Mouse (Mus musculus) cerebellum, adult 11-12 months (tissue): ENCODE measurements around the gene Gm867.

ENCODE experiments used
- DNase-seq: peaks from one replicate; pipeline ENCODE4 v3.0.0; 2022

The Gm867 gene

DNA sequence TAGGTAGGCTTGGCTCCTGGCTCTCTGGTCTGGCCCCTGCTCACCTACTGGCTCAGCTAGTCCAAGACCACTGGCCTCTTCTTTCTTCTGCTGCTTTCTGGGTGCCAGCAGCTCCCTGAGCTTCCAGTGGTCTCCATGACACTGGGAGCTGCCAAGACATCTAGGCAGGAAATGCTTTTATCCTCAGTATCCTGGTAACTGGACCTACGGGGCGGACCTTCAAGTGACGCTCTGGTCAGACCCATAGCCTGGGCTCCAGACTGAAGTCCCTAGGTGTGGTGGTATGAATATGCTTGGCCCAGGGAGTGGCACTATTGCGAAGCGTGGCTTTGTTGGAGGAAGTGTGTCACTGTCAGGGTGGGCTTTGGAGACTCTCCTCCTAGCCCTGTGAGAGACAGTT, at the start of gene Gm867:
Gene Gm867 (minus strand): TSS at position 153 of the 400 bp plus-strand sequence.
- DNase-seq = no peak

DNA sequence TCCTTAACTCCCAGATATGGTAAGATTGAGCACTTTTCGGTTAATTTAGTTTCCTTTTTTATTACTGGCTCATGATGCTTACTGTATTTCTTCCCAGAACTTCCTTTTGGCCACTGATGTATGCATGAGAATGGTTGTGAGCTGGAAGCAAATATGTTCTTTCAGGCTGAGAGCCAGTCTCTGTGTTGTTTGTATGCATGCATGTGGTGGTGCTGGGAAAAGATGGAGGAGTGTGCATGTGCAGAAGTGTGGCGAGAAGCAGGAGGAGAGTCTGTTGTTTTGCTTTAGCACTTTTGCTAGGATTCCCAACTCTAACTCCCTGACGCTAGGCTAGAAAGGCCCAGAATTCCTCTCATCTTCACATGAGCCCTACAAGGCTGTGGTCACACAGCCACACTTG, 39.0 kb upstream of the Gm867 start:
- DNase-seq = no peak

DNA sequence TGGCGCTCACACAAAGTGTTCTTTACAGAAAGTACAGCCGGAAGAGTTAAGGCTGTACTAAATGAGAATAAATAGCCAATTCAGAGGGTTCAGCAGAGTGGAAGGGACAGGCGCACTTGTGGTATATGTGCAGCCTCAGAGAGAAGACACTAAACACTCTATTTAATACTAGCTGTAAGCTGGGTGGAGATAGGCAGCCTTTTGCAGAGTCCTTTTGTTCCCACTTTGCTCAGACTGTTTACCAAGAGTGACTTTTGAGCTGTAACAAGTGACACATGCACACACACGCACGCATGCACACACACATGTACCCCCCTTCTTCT, 38.3 kb upstream of the Gm867 start:
- DNase-seq = no peak

DNA sequence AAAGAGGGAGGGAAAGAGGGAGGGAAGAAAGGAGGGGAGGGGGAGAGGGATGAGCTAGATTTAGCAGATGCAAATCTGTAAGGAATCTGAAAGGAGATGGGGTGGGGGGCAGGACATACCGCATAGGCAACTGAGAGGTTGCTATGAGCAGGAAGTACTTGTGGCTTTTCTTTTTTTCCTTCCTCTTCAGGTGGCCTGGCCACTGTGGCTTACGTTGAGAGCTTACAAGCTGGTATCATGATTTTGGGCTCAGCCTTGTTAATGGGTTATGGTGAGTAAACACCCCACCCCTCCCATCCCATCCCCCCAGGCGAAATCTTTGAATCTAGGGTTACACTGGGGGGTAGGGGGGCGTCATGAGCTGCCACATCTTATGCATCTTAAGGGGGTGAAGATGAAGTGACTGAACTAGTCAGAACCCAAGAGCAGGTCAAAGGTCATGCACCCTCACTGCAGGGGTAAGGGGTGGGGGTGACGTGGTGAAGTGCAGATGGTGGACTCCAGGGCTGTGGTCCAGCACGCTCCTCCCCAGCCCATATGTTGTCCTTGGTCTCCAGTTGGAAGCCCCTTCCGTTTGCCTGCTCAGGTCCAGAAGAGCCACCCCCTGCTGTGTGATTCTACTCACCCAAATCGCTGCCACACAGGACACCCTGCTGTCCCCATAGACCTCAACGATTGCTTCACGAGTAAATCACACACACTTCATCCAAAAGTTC, 37.8 kb upstream of the Gm867 start:
- DNase-seq = no peak

DNA sequence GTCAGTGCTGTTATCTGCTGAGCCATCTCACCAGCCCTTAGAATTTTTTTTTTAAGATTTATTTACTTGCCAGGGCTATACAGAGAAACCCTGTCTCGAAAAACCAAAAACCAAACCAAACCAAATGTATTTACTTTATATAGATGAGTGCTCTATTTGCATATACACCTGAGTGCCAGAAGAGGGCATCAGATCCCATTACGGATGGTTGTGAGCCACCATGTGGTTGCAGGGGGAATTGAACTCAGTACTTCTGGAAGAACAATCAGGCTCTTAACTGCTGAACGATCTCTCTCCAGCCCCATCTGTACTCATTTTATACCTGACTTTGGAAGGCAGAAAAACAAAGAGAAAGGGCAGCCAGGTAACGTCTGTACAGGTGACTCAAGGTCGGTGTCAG, 34.7 kb upstream of the Gm867 start:
- DNase-seq = no peak

DNA sequence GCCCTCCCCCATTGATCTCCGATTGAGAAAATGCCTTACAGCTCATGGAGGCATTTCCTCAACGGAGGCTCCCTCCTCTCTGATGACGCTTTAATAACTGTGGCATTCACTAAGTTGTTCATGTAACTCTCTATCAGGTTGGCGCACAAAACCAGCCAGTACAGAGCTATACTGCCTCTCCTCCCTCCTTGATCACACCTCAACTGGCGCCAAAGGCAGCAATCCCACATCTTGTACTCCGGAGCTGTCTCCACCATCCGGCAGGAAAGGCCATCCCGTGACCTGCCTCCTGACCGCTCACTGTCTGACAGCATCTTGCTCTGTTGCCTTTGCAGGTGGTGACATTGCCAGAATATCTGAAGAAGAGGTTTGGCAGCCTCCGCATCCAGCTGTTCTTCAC, 33.4 kb upstream of the Gm867 start:
- no peak for DNase-seq

DNA sequence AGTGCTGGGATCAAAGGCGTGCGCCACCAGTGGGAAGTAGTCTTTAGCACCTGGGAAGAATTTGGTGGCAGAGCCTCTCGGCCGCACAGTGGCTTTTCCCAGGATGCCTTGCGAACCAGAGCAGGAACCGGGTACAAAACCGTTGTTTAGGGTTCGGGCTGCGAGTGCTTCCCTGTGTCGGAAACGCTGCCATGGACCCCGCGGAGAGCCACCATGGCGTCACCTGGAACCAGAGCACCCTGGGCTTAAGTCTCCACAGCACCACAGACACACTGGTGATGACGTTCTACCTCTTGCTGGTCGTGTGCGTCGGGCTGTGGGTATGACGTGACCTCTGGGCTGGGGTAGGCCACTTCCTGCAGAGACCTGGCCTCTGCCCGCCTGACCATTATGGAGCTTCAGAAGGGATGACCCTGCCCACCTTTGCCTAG, 13.9 kb upstream of the Gm867 start, which contains the start of gene Gm5134:
Gene Gm5134 (plus strand): TSS at position 134 of the 431 bp plus-strand sequence.
- no peak for DNase-seq

DNA sequence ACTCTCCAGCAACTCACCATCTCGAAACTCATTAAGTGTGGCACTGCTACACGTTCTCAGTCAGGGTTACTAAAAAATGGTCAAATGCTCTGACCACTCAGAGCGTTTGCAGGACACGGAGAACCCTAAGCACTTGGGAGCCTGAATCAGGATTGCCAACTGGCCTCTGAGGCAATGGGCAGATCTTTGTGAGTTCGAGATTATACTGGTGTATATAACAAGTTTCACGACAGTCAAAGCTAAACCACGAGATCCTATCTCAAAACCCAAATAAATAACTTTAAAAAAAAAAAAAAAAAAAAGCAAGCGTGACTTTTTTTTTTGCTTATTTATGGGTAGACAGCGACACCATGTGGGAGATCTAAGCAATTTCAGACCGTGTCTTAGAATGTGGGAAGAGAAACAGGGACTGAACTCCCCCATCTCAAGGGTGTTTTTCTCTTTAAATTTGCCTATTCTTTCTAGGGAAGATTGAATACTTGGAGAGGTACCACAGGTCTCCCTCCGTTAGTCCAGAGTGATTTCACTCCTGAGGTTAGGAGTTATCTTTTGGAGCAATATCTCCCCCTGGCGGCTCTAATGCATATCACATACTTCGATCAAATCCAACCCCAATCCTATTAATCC, 11.1 kb upstream of the Gm867 start:
- DNase-seq = no peak

DNA sequence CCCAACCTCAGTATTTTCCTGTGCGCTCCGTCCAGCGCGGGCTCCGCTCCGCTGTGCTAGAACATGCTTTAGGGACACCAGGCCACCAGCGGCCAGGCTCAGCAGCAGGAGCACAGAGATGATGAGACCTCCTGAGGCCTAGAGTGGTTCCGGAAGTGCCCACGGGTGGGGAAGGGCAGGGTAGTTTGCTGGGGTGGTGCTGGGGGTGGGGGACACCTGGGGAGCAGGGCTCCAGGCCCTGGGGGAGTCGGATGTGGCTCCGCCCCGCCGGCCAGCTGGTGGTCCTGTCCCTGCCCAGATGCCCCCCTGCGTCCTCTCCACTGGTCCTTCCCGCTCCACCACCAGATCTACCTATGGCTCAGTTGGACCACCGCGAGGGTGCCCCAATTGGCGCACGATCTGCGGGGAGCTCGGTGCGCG, 10.3 kb upstream of the Gm867 start:
- DNase-seq = no peak

DNA sequence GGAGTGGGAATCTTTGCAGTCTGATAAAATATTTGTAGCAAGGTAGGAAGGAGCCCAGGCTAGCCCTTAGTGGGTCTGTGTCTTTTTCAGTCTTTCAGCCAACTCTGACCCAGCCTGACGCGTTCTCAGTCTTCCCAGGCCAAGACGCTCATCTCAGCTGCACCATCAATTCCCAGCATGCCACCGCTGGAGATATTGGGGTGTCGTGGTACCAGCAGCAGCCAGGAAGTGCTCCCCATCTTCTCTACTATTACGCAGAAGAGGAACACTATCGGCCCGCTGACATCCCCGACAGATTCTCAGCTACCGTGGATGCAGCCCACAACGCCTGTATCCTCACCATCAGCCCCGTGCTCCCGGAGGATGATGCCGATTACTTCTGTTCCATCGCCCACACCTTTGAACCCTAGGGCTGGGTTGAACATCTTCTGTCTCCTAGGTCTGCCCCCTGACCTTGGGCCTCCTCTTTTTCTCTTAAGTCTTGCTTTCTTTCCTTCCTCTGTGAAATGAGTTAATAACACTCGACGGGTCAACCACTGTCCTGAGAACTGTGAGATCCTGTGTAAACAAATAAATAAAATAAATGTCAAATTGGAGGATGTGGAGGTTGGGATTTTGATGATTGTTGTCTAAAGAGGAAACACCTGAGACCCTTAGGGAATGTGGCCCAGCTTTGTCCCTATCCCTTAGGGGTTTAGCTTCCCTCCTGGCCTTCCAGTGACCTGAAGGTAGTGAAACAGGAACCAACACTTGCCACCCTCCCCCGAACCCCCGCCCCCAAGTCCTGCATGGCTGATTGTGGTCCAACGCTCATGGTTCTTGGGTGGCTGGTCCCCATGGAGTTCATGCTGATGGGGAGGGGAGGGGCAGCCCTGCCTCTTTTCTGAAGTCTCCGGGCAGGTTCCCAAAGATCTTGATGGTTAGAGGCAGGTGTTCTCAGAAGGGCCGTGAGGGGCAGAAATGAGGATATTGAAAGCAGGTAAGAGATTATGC, 8.9 kb upstream of the Gm867 start:
- no peak for DNase-seq

DNA sequence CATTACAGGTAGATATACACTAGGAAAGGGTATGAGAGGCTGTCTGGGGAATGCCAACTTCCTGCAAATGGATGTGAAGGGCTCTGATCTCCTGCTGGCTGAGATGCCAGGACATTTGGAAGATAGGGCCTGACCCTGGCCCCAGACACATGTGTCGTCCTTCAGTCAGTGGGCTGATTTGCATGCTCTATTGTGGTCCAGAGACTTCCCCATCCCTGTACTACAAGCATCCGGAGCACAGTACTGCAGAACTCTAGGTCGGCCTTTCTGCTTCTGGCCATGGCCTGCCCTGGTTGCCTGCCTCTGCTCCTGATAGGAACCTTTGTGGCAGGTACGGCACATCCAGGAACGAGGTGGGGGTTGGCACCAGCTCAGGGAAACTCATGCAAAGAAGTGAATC, 7.6 kb upstream of the Gm867 start:
- DNase-seq = no peak

DNA sequence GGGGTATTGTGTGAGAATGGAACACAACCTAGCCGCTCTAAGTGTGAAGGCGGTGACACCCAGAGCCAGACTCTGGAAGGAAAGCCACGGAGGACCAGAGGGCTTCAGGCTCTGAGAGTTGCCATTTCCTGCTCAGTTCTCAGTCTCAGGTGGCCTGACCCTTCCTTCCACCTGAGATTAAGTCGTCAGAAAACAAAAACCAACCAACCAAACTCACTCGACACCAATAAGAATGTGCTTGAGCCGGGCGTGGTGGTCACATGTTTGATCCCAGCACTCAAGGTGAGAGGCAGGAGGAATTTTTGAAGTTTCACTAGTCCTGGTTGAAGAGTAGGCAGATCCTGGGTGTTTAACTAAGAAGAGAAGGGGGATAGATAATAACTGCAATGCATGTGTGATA, 5.4 kb upstream of the Gm867 start:
- DNase-seq = no peak

DNA sequence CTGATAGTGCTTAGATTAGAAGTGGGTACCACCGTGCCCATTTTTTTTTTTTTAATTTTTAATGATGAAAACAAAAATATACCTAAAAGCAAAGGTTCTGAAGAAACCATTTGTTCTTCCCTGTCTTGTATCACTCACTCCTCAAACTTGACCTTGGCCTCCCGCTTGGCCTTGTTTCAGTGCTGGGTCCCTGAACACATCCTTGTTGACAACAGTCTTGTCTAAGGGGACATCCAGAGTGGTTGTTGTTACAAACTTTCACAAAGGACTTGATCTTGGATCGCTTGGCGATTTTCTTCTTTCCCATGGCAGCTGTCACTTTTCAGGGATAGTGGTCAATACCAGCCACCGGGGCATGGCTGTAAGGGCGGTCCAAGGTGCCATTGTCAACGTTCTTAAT, 4.7 kb upstream of the Gm867 start:
- no peak for DNase-seq

DNA sequence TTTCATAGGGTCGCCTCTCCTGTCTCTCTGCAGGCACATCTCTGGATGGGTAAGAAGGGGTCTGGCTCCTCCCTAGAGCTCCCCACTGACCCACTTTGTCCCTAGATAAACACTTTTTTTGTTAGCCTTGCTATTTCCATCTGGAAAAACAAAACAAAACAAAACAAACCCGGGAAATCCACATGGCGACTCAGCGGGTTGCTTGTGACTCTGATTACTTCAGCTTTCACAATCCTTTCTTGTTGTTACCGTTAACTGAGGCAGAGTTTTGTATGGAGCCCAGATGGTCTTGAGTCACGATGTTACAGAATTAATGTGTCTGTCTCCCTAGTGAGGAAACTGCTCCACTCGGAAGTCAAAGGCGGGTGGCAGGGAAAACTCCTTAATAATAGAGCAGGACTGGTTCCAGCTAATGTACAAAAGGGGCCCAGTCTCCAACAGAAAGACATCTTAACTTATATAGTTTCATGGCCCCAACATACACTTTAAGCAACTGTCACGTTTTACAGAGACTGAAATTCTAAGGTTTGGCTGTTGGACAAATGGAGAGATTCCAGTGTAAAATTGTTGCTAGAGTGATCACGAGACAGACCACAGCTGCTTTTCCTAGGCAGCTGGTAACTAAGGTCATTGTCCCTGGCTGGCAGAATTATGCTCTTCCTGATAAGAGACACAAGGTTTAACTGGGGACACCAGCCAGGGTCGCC, 3.7 kb upstream of the Gm867 start:
- DNase-seq = no peak

DNA sequence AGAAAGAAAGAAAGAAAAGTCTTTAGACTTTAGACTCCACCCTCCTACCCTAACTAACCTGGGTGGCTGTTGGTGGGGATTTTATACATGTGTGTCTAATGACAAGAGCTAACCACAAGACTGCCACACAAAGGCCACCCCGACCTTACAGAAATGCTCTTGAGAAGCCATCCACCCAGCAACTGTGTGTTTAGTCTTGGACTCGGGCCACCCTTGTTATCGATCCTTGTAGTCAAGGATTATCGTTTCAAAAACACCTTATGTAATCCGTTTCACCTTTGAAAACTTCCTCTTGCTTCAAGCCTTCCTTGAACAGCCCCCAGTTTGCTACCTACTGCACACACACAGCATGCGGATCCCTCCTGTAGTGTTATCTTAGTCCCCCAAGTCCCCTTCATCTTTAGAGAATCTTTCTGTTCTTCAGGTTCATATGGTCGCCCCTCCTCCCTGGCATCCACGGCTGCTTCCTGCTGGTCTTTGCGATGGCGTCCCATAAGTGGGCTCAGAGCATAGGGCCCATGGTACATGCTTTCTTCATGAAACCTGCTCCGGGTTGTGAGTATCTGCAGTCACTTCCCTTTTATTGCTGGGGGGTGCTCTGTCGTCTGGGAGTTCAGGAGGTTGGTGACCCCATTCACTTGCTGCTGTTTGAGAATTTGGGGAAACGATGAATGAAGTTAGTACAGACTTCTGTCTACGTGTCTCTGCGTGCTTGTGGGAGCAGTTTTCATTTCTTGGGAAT, 2.4 kb upstream of the Gm867 start, which contains the start of gene Vpreb3:
Gene Vpreb3 (plus strand): TSS at position 322 of the 742 bp plus-strand sequence.
- DNase-seq = no peak

DNA sequence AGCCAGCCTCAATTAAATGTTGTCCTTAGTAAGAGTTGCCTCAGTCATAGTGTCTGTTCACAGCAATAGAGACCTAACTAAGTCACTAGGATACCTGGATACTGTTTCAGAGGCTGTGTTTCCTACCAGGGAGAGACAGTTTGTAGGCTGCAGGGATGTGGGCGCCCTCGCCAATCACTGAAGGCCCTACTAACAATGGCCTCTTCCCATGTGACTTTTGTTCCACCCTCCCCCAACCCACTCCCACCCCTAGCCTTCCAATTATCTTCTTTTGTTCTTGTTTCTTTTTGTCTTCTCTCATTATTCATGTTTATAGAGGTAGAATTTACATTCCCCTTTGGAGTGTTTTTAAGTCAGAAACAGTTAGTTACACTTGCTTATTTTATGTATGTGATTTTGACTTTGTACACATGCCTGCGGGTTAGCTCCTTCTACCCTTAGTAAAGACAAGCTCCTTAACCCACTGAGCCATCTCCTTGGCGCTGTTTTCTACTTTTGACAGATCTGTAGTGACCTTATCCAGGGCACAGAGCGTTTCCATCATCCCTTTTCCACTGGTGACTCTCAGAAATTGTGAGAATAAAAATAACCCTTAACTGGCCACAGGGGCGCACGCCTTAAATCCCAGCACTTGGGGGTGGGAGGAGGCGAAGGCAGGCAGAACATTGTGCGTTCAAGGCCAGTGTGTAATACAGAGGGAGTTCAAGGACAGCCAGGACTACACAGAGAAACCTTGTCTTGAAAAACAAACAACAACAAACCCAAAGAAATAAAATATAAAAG, 761 bp upstream of the Gm867 start:
- no peak for DNase-seq

DNA sequence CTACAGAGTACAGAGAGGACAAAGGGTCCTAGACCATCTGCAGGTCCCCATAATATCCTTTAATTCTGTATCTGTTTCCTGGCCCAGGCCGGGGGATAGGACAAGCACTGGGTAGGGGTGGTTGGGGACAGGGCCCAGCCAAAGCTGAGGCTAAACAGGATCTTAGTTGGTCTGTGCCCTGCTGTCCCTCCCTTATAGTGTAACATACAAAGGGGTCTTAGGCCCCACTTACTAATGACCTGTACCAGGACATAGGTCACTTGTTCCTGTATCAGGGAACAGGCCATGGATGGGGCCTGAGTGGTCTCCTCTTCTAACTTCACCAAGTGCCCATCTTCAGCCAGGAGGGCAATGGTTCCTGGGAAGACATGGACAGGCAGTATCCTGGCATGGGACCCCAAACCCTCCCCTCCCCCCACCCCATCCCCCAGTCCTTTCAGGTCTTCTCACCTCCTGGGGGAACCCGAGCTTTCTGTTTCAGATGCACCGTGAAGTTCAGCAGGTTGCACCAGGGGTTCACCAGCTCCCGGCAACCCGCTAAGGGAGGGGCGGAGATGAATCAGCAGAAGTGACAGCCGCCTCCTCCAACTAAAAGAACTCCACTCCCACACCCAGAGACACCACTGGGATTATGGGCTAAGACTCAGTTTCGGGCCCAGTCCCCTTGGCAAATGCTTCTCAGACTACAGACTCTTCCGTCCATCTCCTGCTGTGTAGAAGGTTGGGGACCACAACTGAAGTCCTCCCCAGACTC, 814 bp downstream of the Gm867 start:
- no peak for DNase-seq

DNA sequence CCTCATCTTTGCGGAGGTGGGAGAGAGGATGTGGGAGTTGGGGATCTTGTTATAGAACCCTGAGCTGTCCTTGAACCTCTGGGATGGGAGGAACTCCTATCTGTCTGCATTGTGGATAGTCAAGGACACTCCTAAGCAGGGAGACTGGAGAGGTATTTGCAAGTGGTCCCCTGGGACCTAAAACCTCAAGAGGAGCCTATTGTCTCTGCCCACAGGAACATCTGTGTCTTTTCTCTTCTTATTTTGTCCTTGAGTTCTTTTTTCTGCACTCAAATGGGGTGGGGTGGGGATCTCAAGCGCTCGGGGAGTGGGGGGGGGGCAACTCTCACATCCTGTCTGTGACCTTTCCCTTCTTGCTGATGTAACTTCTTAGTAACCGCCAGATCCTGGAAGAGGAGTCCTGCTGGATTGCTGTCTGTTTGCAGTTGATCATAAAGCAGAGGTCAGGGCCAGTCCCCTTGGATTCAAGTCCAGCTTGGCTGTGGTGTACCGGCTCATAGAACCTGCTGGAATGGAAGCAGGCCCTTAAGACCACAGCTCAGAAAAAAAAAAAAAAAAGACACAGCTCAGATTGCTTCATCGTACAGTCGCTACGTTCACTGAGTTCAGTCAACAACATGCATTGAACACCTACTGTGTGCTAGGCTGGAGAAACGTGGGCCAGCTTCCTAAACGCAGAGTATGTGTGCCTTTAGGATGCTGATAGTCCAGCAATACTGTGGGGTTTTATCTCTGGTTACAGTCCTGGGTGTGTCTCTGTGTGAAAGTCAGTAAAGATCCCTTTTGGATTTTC, 2.4 kb downstream of the Gm867 start:
- DNase-seq = no peak

DNA sequence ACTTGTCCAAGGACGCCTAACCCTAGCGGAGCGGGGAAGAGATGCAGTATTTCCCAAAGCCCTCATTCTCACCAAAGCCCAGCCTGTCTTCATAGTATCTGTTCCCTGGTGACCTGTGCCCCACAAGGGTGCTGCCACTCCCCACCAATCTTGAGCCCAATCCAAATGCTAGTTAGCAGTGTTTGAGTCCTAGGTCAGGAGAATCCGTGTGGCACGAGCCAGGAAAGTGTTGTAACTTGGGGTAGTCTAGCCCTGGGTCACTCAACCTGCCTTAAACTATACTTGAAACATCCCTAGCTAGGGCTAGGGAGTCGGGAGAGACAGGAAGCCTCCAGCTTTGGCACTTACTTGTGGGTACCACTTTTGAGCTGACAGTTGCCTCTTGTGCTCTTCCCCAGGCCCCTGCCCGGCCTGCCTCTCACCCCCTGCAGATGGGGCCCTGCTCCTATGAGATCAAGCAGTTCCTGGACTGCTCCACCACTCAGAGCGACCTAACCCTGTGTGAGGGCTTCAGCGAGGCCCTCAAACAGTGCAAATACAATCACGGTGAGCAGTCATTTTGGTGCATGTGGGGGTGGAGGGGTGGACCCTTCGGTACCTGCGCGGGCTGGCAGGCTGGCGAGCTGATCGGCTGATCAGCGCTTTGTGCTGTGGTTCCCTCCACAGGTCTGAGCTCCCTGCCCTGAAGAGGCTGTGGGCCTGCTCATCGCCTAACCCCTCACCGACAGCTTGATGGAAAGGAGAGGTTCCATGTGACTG, 3.4 kb downstream of the Gm867 start:
- peak; percentile 49 for DNase-seq
